In genomic region chr6:113341574-113341973, GRCm38 (mm10) we compare ENCODE assay signal across 10 mouse cellular contexts. TPM values are rescaled to one million over a fixed set of nuclear protein-coding genes. Genes with fewer than 3 reads are reported as not detected.
DNase-seq lines count a peak whose midpoint lies in the region; ATAC-seq and TF ChIP-seq lines count a peak whose summit lies in the region.
"Had no signal": no experiment of that assay in that cellular context is flagged by ENCODE, and none has a peak within 500 bp of the region (broad histone marks: within the 10 kb centered on the region; RNA-seq: fewer than 3 reads in every experiment).

No protein-coding gene starts in this region.

- H3K36me3 ChIP-seq in lung, embryonic 14.5 days (ENCODE audit: insufficient read depth): peaks cover 37% of the 10 kb centered on the region
- peaks cover 43% of the 10 kb centered on the region for H3K36me3 ChIP-seq in limb, embryonic 12.5 days
- peaks cover 28% of the 10 kb centered on the region for H3K36me3 ChIP-seq in neural tube, embryonic 15.5 days

- H3K27ac ChIP-seq in lung, embryonic 14.5 days (ENCODE audit: low read depth): peak overlapping the region; percentile 12; the same call in 1 of the 2 replicates
- H3K27ac ChIP-seq in limb, embryonic 12.5 days: no peak overlapping the region
- H3K27ac ChIP-seq in neural tube, embryonic 15.5 days (replicated peaks): no peak overlapping the region

- no peaks in the 10 kb centered on the region for H3K27me3 ChIP-seq in lung, embryonic 14.5 days (ENCODE audit: insufficient read depth, low read length)
- H3K27me3 ChIP-seq in limb, embryonic 12.5 days: no peaks in the 10 kb centered on the region
- no peaks in the 10 kb centered on the region for H3K27me3 ChIP-seq in neural tube, embryonic 15.5 days (replicated peaks)

- intact Hi-C loops in heart, postnatal 14 days (cut with DNase I): loop anchor here (5.0 kb wide), 1 partner anchor 36 kb away; the partner anchor contains the start of genes Arpc4 and Tada3

- 75% methylated on average over 6 of the region's 6 CpGs for WGBS in lung, embryonic 14.5 days
- WGBS in lung, adult 2 months: 69% methylated on average over 6 of the region's 6 CpGs
- whole genome bisulfite sequencing in limb, embryonic 12.5 days: 77% methylated on average over 6 of the region's 6 CpGs
- 79% methylated on average over 6 of the region's 6 CpGs for WGBS in neural tube, embryonic 15.5 days

- H3K9ac ChIP-seq in lung, embryonic 14.5 days: peak overlapping the region; percentile 35; the same call in 1 of the 2 replicates
- H3K9ac ChIP-seq in limb, embryonic 12.5 days (replicated peaks): no peak overlapping the region; the same call in 1 of the 2 replicates
- no peak overlapping the region for H3K9ac ChIP-seq in neural tube, embryonic 15.5 days (replicated peaks)

- TF ChIP-seq POLR2A in lung, adult 2 months (IDR thresholded peaks at IDR 0.05; ENCODE audit: borderline replicate concordance, extremely low read depth, low read depth, low read length): no peak

- peak overlapping the region; percentile 65 for H3K4me2 ChIP-seq in lung, embryonic 14.5 days
- H3K4me2 ChIP-seq in limb, embryonic 12.5 days: 0 out of 2 replicates have a peak overlapping the region, but pooled peaks have one; percentile 85
- H3K4me2 ChIP-seq in neural tube, embryonic 15.5 days: peak overlapping the region; percentile 79

- DNase-seq in heart, adult 11 months: peak; percentile 98
- no peak for DNase-seq in heart, postnatal 14 days
- no peak for DNase-seq in lung, embryonic 14.5 days
- no peak for DNase-seq in lung, adult 2 months
- no peak for DNase-seq in gastrocnemius, postnatal 4 days (ENCODE audit: low spot score in 2 of 2)
- no peak for DNase-seq in embryo, embryonic 9.5 days (ENCODE audit: extremely low spot score)
- DNase-seq: adrenal gland, postnatal 14 days had no signal

- H3K9me3 ChIP-seq in lung, embryonic 14.5 days (ENCODE audit: low read depth, low read length): no peaks in the 10 kb centered on the region
- no peaks in the 10 kb centered on the region for H3K9me3 ChIP-seq in limb, embryonic 12.5 days
- H3K9me3 ChIP-seq in neural tube, embryonic 15.5 days (replicated peaks): no peaks in the 10 kb centered on the region

- peaks cover 20% of the 10 kb centered on the region for H3K4me1 ChIP-seq in lung, embryonic 14.5 days (ENCODE audit: insufficient read depth)
- H3K4me1 ChIP-seq in lung, adult 2 months (ENCODE audit: control insufficient read depth, insufficient read depth, low read length): peaks cover 14% of the 10 kb centered on the region
- peaks cover 32% of the 10 kb centered on the region for H3K4me1 ChIP-seq in limb, embryonic 12.5 days (replicated peaks)
- peaks cover 35% of the 10 kb centered on the region for H3K4me1 ChIP-seq in neural tube, embryonic 15.5 days

- TF ChIP-seq CTCF in lung, embryonic 14.5 days (IDR thresholded peaks at IDR 0.05; ENCODE audit: low read depth): no peak
- no peak for TF ChIP-seq CTCF in lung, adult 2 months (IDR thresholded peaks at IDR 0.05; ENCODE audit: insufficient read depth, low read length)

- no peak for ATAC-seq in lung, embryonic 14.5 days (ENCODE audit: insufficient read depth)
- ATAC-seq in limb, embryonic 12.5 days (ENCODE audit: insufficient number of reproducible peaks, insufficient read depth, low FRiP score, low TSS enrichment, low read depth): no peak
- no peak for ATAC-seq in neural tube, embryonic 15.5 days (ENCODE audit: low FRiP score)
- ATAC-seq: CD4-positive, CD25-positive, alpha-beta regulatory T cell, adult 4 months had no signal

- no peak overlapping the region for H3K4me3 ChIP-seq in lung, embryonic 14.5 days (ENCODE audit: low read depth, low read length)
- no peak overlapping the region for H3K4me3 ChIP-seq in lung, adult 2 months (replicated peaks; ENCODE audit: extremely low read depth, low read depth, low read length)
- no peak overlapping the region for H3K4me3 ChIP-seq in limb, embryonic 12.5 days (replicated peaks)
- H3K4me3 ChIP-seq in neural tube, embryonic 15.5 days (replicated peaks): no peak overlapping the region

RNA-seq across cellular contexts. Expression of gene Camk1, which starts 2.2 kb away (rescaled TPM):
- total RNA-seq in heart, postnatal 14 days (2021): 10 to 100 TPM; 66.9 to 71.2 TPM
- polyA plus RNA-seq in lung, embryonic 14.5 days (2014; fragmentation: Nextera tagmentation; extraction: Ambion mirVana): 109 and 110 TPM in 2 replicates
- 69.2 and 84.4 TPM in 2 replicates for polyA plus RNA-seq in lung, adult 2 months (2012; rRNA removed)
- polyA plus RNA-seq in limb, embryonic 12.5 days (2016; fragmentation: Nextera tagmentation; extraction: Ambion mirVana): 79.2 and 82.3 TPM in 2 replicates
- 103 and 119 TPM in 2 replicates for polyA plus RNA-seq in neural tube, embryonic 15.5 days (2015; fragmentation: Nextera tagmentation; extraction: Ambion mirVana)
- total RNA-seq in gastrocnemius, postnatal 4 days (2021): 10 to 100 TPM; 47.5 to 49.5 TPM

RNA-seq across cellular contexts. Expression of gene Ogg1, which starts 14.8 kb away (rescaled TPM):
- total RNA-seq in heart, postnatal 14 days (2021): 1 to 10 TPM; 6.5 to 7.4 TPM
- polyA plus RNA-seq in lung, embryonic 14.5 days (2014; fragmentation: Nextera tagmentation; extraction: Ambion mirVana): 16.9 and 17.7 TPM in 2 replicates
- 18.9 and 23.9 TPM in 2 replicates for polyA plus RNA-seq in lung, adult 2 months (2012; rRNA removed)
- polyA plus RNA-seq in limb, embryonic 12.5 days (2016; fragmentation: Nextera tagmentation; extraction: Ambion mirVana): 16.5 and 17.7 TPM in 2 replicates
- polyA plus RNA-seq in neural tube, embryonic 15.5 days (2015; fragmentation: Nextera tagmentation; extraction: Ambion mirVana): 9.3 and 10.1 TPM in 2 replicates
- 10 to 100 TPM in 1 of 2 experiments, 1 to 10 TPM in 1; 7.8 to 10.1 TPM for total RNA-seq in gastrocnemius, postnatal 4 days (2021)

RNA-seq across cellular contexts. Expression of gene Brpf1, which starts 34.6 kb away (rescaled TPM):
- 10 to 100 TPM; 18.0 to 18.1 TPM for total RNA-seq in heart, postnatal 14 days (2021)
- 24.6 and 26.4 TPM in 2 replicates for polyA plus RNA-seq in lung, embryonic 14.5 days (2014; fragmentation: Nextera tagmentation; extraction: Ambion mirVana)
- 20.2 and 21.3 TPM in 2 replicates for polyA plus RNA-seq in lung, adult 2 months (2012; rRNA removed)
- polyA plus RNA-seq in limb, embryonic 12.5 days (2016; fragmentation: Nextera tagmentation; extraction: Ambion mirVana): 28.3 and 28.7 TPM in 2 replicates
- 13.8 TPM in 2 replicates for polyA plus RNA-seq in neural tube, embryonic 15.5 days (2015; fragmentation: Nextera tagmentation; extraction: Ambion mirVana)
- 10 to 100 TPM; 20.9 to 25.5 TPM for total RNA-seq in gastrocnemius, postnatal 4 days (2021)

RNA-seq across cellular contexts. Expression of gene Tada3, which starts 36.1 kb away (rescaled TPM):
- total RNA-seq in heart, postnatal 14 days (2021): 10 to 100 TPM; 19.7 to 22.2 TPM
- 45.9 and 49.4 TPM in 2 replicates for polyA plus RNA-seq in lung, embryonic 14.5 days (2014; fragmentation: Nextera tagmentation; extraction: Ambion mirVana)
- 25.7 and 26.9 TPM in 2 replicates for polyA plus RNA-seq in lung, adult 2 months (2012; rRNA removed)
- 45.4 and 48.9 TPM in 2 replicates for polyA plus RNA-seq in limb, embryonic 12.5 days (2016; fragmentation: Nextera tagmentation; extraction: Ambion mirVana)
- polyA plus RNA-seq in neural tube, embryonic 15.5 days (2015; fragmentation: Nextera tagmentation; extraction: Ambion mirVana): 73.4 and 73.9 TPM in 2 replicates
- total RNA-seq in gastrocnemius, postnatal 4 days (2021): 10 to 100 TPM; 30.0 to 32.3 TPM

RNA-seq across cellular contexts. Expression of gene Arpc4, which starts 36.3 kb away (rescaled TPM):
- 10 to 100 TPM; 78.0 to 99.5 TPM for total RNA-seq in heart, postnatal 14 days (2021)
- 211 and 214 TPM in 2 replicates for polyA plus RNA-seq in lung, embryonic 14.5 days (2014; fragmentation: Nextera tagmentation; extraction: Ambion mirVana)
- polyA plus RNA-seq in lung, adult 2 months (2012; rRNA removed): 62.3 and 67.0 TPM in 2 replicates
- 336 and 348 TPM in 2 replicates for polyA plus RNA-seq in limb, embryonic 12.5 days (2016; fragmentation: Nextera tagmentation; extraction: Ambion mirVana)
- 428 and 436 TPM in 2 replicates for polyA plus RNA-seq in neural tube, embryonic 15.5 days (2015; fragmentation: Nextera tagmentation; extraction: Ambion mirVana)
- 100 to 1,000 TPM; 130 to 134 TPM for total RNA-seq in gastrocnemius, postnatal 4 days (2021)
